Mouse (Mus musculus) kidney, embryonic 14.5 days (tissue): ENCODE measurements around the gene Wwox. TPM values are rescaled to one million over a fixed set of nuclear protein-coding genes. Genes with fewer than 3 reads are reported as not detected.

ENCODE experiments used
- ATAC-seq: fragments of 200-750 bp; cut with Nextera tagmentation; 2 replicates; pipeline ENCODE4 v1.8.0; 2017; ENCODE audit warnings: moderate number of reproducible peaks, mild to moderate bottlenecking, moderate TSS enrichment, moderate library complexity; ENCODE audit not compliant: low FRiP score, low TSS enrichment
- H3K27ac ChIP-seq: fragments of 300-500 bp; sonication (generic); 2 replicates; pipeline ENCODE4 v1.5.1; 2014; ENCODE audit warnings: low read depth, mild to moderate bottlenecking, low read length, moderate library complexity, mixed read lengths
- H3K27me3 ChIP-seq: fragments of 300-500 bp; sonication (generic); 2 replicates; pipeline ENCODE4 v1.6.1; 2014; ENCODE audit warnings: mild to moderate bottlenecking, low read length; ENCODE audit not compliant: control insufficient read depth, insufficient read depth
- H3K36me3 ChIP-seq: fragments of 300-500 bp; sonication (generic); 2 replicates; pipeline ENCODE4 v1.6.1; 2014; ENCODE audit warnings: low read length, mixed read lengths; ENCODE audit not compliant: control insufficient read depth, insufficient read depth
- H3K4me1 ChIP-seq: fragments of 300-500 bp; sonication (generic); 2 replicates; pipeline ENCODE4 v1.6.1; 2014; ENCODE audit warnings: low read length, mixed read lengths; ENCODE audit not compliant: control insufficient read depth, insufficient read depth
- H3K4me2 ChIP-seq: fragments of 300-500 bp; sonication (generic); replicated peaks from 2 replicates; pipeline ENCODE4 v1.6.1; 2014; ENCODE audit warnings: low read depth, mild to moderate bottlenecking, low read length
- H3K4me3 ChIP-seq: fragments of 300-500 bp; sonication (generic); 2 replicates; pipeline ENCODE4 v1.5.1; 2014; ENCODE audit warnings: mild to moderate bottlenecking, low read length
- H3K9ac ChIP-seq: fragments of 300-500 bp; sonication (generic); 2 replicates; pipeline ENCODE4 v1.6.1; 2014; ENCODE audit warnings: low read depth, mild to moderate bottlenecking, low read length, moderate library complexity
- H3K9me3 ChIP-seq: fragments of 300-500 bp; sonication (generic); 2 replicates; pipeline ENCODE4 v1.6.1; 2016; ENCODE audit warnings: low read length; ENCODE audit not compliant: control insufficient read depth
- WGBS: fragments of 180-500 bp; shearing (Covaris S2); extraction: QIAGEN DNeasy Blood & Tissue Kit; methylation state at CpG from one replicate; pipeline ENCODE4 v1.1.7; 2014; 5-methylcytosine and 5-hydroxymethylcytosine counted together
- polyA plus RNA-seq: library from polyadenylated mRNA; unstranded; fragments of >200 nt; fragmentation: Nextera tagmentation; extraction: Ambion mirVana; gene quantifications from 2 replicates; pipeline ENCODE4 v1.2.1, GENCODE M21; 2014

The Wwox gene
- polyA plus RNA-seq, 1 experiment from 2014 or later, result 17.0 TPM

- Histone ChIP-seq H3K36me3 (no peaks in the 10 kb centered on the region), H3K4me2 (0 out of 2 replicates have a peak overlapping the region, but pooled peaks have one; percentile 8), H3K4me3 (no peak overlapping the region), H3K27me3 (no peaks in the 10 kb centered on the region), H3K9me3 (no peaks in the 10 kb centered on the region), H3K27ac (peak overlapping the region; percentile 27; the same call in 1 of the 2 replicates), H3K9ac (no peak overlapping the region), H3K4me1 (peaks cover 11% of the 10 kb centered on the region)
- peak; percentile 50; the same call in 1 of the 2 replicates for ATAC-seq
- WGBS, result 43% methylated on average over 25 of the region's 25 CpGs
Measured at GRCm38 (mm10) chr8:114458113-114458784, 18.8 kb downstream of the Wwox start.

GRCm38 (mm10) chr8:114460600-114460999 is 21.1 kb downstream of the Wwox start:
- Histone ChIP-seq H3K27me3 (no peaks in the 10 kb centered on the region), H3K4me3 (no peak overlapping the region), H3K4me2 (no peak overlapping the region), H3K4me1 (peaks cover 14% of the 10 kb centered on the region), H3K9me3 (no peaks in the 10 kb centered on the region), H3K9ac (no peak overlapping the region), H3K36me3 (no peaks in the 10 kb centered on the region), H3K27ac (no peak overlapping the region)
- WGBS, result 82% methylated on average over 5 of the region's 5 CpGs
- no peak for ATAC-seq

GRCm38 (mm10) chr8:114462591-114462990 is 23.1 kb downstream of the Wwox start:
- Histone ChIP-seq H3K27ac (no peak overlapping the region), H3K27me3 (no peaks in the 10 kb centered on the region), H3K4me2 (no peak overlapping the region), H3K4me1 (peaks cover 13% of the 10 kb centered on the region), H3K9ac (no peak overlapping the region), H3K36me3 (no peaks in the 10 kb centered on the region), H3K4me3 (no peak overlapping the region), H3K9me3 (no peaks in the 10 kb centered on the region)
- ATAC-seq, result no peak
- 78% methylated on average over 11 of the region's 11 CpGs for WGBS

GRCm38 (mm10) chr8:114463305-114463704 is 23.9 kb downstream of the Wwox start:
- WGBS, result 46% methylated on average over 10 of the region's 10 CpGs
- no peak overlapping the region for H3K4me3 ChIP-seq
- H3K4me1 ChIP-seq, result peaks cover 11% of the 10 kb centered on the region
- H3K9ac ChIP-seq, result no peak overlapping the region
- no peaks in the 10 kb centered on the region for H3K9me3 ChIP-seq
- H3K36me3 ChIP-seq, result no peaks in the 10 kb centered on the region
- H3K27me3 ChIP-seq, result no peaks in the 10 kb centered on the region
- no peak for ATAC-seq
- no peak overlapping the region for H3K4me2 ChIP-seq
- no peak overlapping the region for H3K27ac ChIP-seq

GRCm38 (mm10) chr8:114468526-114469207 is 29.2 kb downstream of the Wwox start:
- H3K27ac ChIP-seq, result no peak overlapping the region
- H3K9ac ChIP-seq, result no peak overlapping the region
- no peaks in the 10 kb centered on the region for H3K36me3 ChIP-seq
- no peak for ATAC-seq
- no peaks in the 10 kb centered on the region for H3K27me3 ChIP-seq
- H3K4me2 ChIP-seq, result no peak overlapping the region
- H3K4me3 ChIP-seq, result no peak overlapping the region
- WGBS, result 69% methylated on average over 21 of the region's 21 CpGs
- H3K4me1 ChIP-seq, result no peaks in the 10 kb centered on the region
- H3K9me3 ChIP-seq, result peaks cover 5% of the 10 kb centered on the region; the same call in 1 of the 2 replicates

GRCm38 (mm10) chr8:114469208-114469590 is 29.7 kb downstream of the Wwox start:
- 94% methylated on average over 10 of the region's 10 CpGs for WGBS
- ATAC-seq, result no peak
- H3K36me3 ChIP-seq, result no peaks in the 10 kb centered on the region
- H3K27me3 ChIP-seq, result no peaks in the 10 kb centered on the region
- no peak overlapping the region for H3K4me2 ChIP-seq
- peaks cover 5% of the 10 kb centered on the region; the same call in 1 of the 2 replicates for H3K9me3 ChIP-seq
- no peaks in the 10 kb centered on the region for H3K4me1 ChIP-seq
- H3K27ac ChIP-seq, result no peak overlapping the region
- no peak overlapping the region for H3K4me3 ChIP-seq
- no peak overlapping the region for H3K9ac ChIP-seq

- WGBS, result 89% methylated on average over 11 of the region's 11 CpGs
- Histone ChIP-seq H3K4me1 (0 out of 2 replicates have a peak, but pooled peaks cover 4% of the 10 kb centered on the region), H3K4me2 (no peak overlapping the region), H3K27ac (no peak overlapping the region), H3K27me3 (no peaks in the 10 kb centered on the region), H3K4me3 (no peak overlapping the region), H3K9ac (no peak overlapping the region), H3K9me3 (peaks cover 5% of the 10 kb centered on the region; the same call in 1 of the 2 replicates), H3K36me3 (no peaks in the 10 kb centered on the region)
- ATAC-seq, result no peak
Measured at GRCm38 (mm10) chr8:114473546-114473945, 34.1 kb downstream of the Wwox start.

- Histone ChIP-seq H3K4me2 (no peak overlapping the region), H3K27ac (no peak overlapping the region), H3K4me3 (no peak overlapping the region), H3K36me3 (no peaks in the 10 kb centered on the region), H3K9ac (no peak overlapping the region), H3K4me1 (0 out of 2 replicates have a peak, but pooled peaks cover 4% of the 10 kb centered on the region), H3K9me3 (no peaks in the 10 kb centered on the region; the same call in 1 of the 2 replicates), H3K27me3 (no peaks in the 10 kb centered on the region)
- 80% methylated on average over 10 of the region's 10 CpGs for WGBS
- no peak for ATAC-seq
Measured at GRCm38 (mm10) chr8:114476919-114477318, 37.5 kb downstream of the Wwox start.

- ATAC-seq, result peak; percentile 46; the same call in 1 of the 2 replicates
- no peaks in the 10 kb centered on the region for H3K27me3 ChIP-seq
- no peaks in the 10 kb centered on the region for H3K36me3 ChIP-seq
- WGBS, result 76% methylated on average over 8 of the region's 8 CpGs
- H3K4me3 ChIP-seq, result no peak overlapping the region
- no peaks in the 10 kb centered on the region; the same call in 1 of the 2 replicates for H3K9me3 ChIP-seq
- no peak overlapping the region for H3K4me2 ChIP-seq
- 0 out of 2 replicates have a peak, but pooled peaks cover 4% of the 10 kb centered on the region for H3K4me1 ChIP-seq
- no peak overlapping the region for H3K9ac ChIP-seq
- H3K27ac ChIP-seq, result no peak overlapping the region
Measured at GRCm38 (mm10) chr8:114477790-114478189, 38.3 kb downstream of the Wwox start.
